Mouse (Mus musculus) lung, postnatal 25 days (tissue): Measurements from ENCODE around the gene Tyro3.
A peak's percentile ranks its signal among the peaks of the same experiment; 100 is the strongest.

Experiments
- DNase-seq: peaks from one replicate; pipeline ENCODE4 v3.0.0; 2022; ENCODE audit warnings: low spot score

Tyro3 gene

GRCm38 (mm10) chr2:119804275-119804628 lies 6.7 kb downstream of the Tyro3 start:
- no peak for DNase-seq

- DNase-seq: no peak
These were observed 7.2 kb downstream of the Tyro3 start for GRCm38 (mm10) chr2:119804776-119805175.

- no peak for DNase-seq
These were observed 8.0 kb downstream of the Tyro3 start for GRCm38 (mm10) chr2:119805536-119805935.

DNA sequence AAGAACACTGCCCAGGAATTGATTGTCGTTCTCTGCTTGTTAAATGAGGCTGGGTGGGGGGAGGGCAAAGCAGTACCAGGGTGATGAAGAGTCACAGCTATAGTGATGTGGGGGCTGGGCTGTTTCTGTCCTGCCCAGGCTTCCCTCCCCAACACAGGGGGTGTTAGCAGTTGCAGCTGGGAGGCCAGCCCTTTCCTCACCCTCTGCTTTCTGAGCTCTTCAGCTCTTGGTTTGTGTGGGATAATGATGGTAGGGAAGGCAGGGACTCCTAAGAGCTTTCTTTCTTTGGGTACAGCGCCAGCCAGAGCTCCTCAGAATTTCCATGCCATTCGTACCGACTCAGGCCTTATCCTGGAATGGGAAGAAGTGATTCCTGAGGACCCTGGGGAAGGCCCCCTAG lies 10.9 kb downstream of the Tyro3 start:
- no peak for DNase-seq

DNA sequence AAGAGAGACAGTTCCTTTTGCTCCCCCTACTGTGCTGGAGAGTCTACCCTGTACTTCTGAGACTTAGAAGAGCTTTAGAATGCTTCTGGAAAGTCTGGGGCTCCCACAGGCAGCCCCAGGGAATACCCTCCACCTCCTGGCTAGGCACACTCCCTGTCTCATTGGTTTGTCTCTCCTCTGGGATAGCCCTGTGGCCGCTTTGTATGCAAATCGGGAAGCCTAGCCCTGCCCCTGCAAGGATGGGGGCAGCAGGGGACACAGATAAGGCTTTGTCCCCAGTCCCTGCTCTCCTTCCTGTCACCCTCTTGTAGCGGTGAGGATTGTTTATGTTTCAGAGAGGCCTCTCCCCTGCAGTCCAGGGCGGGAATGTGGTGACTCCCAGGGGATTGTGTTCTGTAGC lies 11.3 kb downstream of the Tyro3 start:
- no peak for DNase-seq

DNA sequence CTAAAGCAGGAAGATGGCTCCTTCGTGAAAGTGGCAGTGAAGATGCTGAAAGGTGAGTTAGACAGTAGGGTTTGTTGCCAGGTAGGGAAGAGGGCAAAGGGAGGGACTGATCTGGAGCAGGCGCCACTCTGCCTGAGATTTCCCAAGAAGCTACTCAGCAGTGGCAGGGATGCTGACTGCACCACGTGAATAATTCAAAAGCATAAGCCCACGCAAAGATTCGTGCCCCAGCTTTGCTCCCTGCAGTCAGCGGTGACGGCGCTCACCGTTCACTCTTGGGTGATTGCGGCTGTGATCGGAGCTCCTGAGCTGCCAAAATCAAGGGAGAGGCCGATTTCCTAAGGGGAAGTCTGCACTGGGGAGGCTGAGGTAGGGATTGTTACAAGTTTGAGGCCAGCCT lies 13.4 kb downstream of the Tyro3 start:
- DNase-seq: no peak

DNA sequence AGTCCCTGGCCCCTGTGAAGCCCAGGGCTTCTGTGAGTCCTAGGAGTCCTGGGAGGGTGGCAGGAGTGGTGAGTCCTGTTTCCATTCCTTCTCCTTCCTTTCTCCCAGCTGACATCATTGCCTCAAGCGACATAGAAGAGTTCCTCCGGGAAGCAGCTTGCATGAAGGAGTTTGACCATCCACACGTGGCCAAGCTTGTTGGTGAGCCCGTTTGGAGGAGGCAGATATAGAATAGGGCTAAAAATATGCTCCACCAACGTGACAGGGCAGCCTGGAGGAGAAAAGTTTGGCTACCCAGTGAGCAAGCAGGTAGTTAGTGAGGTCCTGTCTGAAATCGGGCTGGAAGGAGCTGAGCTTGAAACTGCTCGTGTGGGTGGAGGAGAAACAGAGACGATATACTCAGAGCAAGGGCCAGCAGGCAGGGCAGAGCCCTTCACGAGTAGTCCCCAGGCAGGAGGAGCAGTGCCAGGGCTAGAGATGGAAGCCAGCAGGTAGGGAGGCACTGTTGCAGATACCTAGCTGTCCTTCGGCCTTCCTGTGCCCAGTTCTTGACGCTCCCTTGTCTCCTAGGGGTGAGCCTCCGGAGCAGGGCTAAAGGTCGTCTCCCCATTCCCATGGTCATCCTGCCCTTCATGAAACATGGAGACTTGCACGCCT lies 14.1 kb downstream of the Tyro3 start:
- DNase-seq: no peak

DNA sequence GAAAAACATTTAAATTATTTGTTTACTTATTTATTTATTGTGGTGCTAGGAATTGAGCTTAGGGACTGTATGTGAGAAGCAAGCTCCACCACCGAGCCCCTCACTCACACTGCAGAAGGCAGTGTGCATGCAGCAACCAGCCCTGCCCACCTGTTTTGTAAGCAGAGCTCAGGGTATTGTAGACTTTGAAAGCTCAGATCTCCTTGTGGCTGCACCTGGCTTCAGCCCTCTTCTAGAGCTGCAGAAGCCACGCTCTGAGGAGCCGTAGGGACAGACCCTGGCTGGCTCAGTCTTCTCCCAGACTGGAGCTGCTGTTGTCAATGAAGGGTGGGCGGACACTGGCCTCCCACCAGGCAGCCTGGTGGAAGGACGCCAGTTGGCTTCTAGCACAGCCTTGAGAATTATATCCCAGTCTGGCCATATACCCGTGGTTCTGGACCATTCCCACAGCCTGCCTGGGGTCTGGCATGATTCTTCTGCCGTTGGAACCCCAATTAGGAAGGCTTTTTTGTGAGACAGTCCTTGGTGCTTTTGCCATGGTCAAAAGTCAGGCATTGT lies 16.9 kb downstream of the Tyro3 start:
- DNase-seq: no peak

DNA sequence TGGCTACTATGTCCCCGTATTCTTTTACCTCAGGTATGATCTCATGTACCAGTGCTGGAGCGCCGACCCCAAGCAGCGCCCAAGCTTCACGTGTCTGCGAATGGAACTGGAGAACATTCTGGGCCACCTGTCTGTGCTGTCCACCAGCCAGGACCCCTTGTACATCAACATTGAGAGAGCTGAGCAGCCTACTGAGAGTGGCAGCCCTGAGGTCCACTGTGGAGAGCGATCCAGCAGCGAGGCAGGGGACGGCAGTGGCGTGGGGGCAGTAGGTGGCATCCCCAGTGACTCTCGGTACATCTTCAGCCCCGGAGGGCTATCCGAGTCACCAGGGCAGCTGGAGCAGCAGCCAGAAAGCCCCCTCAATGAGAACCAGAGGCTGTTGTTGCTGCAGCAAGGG lies 19.1 kb downstream of the Tyro3 start:
- DNase-seq: no peak

GRCm38 (mm10) chr2:119817047-119817446 lies 19.5 kb downstream of the Tyro3 start:
- peak; percentile 45 for DNase-seq

DNA sequence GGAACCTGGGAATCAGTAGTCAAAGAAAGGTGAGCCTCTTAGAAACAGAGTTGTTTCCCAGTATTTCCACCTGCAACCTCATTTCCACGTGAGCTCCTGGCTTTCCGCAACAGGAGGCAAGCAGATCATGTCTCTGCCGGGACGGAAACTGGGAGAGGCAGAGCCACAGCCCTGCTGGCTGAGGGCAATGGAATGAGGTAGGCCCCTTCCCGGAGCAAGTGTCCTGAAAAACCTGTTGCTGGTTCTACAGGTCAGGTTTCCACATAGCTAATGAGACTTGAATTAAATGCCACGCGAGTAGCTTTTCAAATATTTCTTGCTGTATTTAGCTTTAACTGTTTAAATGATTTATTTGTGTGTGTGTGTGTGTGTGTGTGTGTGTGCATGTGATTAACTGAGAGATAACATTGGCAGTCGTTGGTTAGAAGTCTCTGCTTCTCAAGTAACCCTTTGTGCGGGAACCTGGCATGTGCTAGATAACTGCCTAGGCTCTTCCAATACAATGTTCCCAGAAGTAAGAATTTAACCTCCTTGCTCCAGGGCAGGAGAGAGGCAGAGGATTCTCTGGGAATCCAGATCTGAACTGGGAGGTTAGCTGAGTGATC lies 21.2 kb downstream of the Tyro3 start:
- peak; percentile 52 for DNase-seq

DNA sequence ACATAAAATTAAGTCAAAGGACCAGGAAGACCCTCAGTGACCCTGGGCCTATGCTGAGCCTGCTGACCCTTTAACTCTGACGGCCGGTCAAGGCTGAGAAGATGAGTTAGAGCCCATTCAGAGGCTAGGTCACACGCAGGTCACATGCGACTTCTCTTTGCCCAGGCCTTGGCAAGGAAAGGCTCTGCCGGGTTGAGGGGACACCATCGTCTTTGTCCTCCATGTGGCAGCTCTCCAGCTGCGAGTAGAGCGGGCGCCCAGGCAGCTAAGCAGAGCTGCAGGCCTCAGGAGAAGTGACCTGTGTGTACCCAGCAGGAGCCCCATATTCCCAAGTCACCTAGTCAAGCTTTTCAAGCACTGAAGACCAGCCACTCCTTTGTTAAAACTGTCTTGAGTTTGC lies 23.6 kb downstream of the Tyro3 start:
- no peak for DNase-seq

- DNase-seq: no peak
These were observed 33.0 kb downstream of the Tyro3 start for GRCm38 (mm10) chr2:119830579-119830978.

- no peak for DNase-seq
These were observed 36.7 kb downstream of the Tyro3 start for GRCm38 (mm10) chr2:119834231-119834630.

GRCm38 (mm10) chr2:119837616-119838015 lies 40.1 kb downstream of the Tyro3 start:
- DNase-seq: no peak

- no peak for DNase-seq
These were observed 41.0 kb downstream of the Tyro3 start for GRCm38 (mm10) chr2:119838363-119839156.

DNA sequence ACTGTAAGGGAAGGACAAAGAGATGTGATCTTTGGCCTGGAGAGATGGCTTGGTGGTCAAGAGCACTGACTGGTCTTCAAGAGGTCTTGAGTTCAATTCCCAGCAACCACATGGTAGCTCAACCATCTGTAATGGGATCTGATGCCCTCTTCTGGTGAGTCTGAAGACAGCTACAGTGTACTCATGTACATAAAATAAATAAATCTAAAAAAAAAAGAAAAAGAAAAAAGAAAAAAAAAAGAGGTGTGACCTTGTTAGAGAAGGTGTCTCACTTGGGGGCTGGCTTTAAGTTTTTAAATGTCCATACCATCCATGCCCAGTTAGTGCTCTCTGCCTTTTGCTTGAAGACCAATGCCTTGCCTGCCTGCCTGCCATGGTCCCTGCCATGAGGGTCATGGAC lies 42.5 kb downstream of the Tyro3 start:
- no peak for DNase-seq

GRCm38 (mm10) chr2:119842000-119842399 lies 44.5 kb downstream of the Tyro3 start:
- DNase-seq: no peak

DNA sequence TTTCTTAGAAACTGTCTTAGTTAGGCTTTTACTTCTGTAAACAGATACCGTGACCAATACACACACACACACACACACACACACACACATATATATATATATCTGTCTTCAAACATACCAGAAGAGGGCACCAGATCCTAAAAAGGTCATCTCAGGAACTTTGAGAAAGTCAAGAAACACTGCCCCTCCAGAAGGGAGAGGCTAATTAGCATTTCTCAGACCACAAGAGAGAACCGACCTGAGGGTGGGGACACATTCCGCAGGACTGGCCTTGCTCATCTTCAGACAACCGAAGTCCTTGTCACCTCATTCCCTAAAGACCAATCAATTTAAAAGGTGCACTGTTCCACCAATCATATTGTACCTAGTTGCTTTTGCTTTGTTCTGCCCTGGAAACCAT lies 46.0 kb downstream of the Tyro3 start:
- no peak for DNase-seq

DNA sequence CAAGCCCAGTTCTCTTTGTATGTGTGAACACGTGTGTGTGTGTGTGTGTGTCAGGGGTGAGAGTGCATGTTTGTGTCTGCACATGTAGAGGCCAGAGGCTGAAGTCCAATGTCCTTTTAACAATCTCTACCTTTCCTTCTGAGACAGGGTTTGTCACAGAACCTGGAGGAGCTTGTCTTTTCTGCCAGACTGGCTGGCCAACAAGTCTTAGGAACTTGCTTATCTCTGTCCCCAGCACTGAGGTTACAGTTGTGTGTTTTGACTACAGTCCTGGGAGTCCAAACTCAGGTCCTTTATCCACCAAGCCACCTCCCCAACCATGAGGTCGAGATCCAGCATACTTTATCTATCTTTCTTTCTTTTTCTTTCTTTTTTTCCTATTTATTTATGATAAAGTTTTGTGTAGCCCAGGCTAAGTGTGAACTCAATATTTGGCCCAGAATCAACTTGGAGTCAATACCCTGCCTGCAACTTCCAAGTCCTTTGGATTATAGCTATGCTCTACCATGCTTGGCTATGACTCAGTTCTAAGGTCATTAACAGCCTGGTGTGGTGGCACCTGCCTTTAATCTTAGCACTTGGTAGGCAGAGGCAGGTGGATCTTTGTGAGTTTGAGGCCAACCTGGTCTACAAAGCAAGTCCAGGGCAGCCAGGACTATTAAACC lies 48.5 kb downstream of the Tyro3 start:
- no peak for DNase-seq

DNA sequence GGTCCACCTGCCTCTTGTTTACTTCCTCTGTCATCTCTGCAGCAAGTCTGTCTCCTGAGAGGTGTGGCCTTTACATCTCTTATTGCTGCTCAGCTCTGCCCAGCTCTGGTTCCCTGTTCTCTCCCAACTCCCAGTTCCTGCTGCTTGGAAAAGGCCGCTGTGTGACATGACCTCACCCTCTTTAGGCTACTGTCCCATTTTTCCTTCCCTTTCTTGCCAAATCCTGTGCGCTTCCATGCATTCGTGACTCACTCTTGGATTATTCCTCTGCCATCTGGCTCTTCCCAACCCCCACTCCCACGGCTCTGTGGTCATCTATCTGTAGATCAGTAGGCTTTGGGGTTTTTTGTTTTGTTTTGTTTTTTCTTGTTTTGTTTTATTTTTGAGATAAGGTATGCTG lies 49.4 kb downstream of the Tyro3 start:
- no peak for DNase-seq

DNA sequence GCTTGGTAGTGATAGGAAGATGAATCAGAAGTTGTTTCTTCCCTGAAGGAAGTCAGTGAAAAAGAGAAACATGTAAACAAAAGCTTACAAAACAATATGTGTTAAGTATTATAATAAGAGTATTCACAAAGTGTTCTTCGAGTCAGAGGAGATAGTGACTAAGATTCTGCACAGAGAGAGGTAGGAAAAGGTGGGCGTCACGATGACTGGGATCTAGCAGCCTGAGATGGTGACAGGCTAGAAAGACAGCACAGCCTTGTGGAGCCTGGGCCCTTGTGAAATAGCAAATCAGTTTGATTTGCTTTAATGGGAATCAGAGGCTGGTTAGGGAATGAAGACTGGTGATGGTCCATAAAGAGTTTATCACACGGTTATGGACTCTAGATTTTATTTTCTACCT lies 56.3 kb downstream of the Tyro3 start:
- no peak for DNase-seq
